ENCODE assay signal across 8 mouse cellular contexts in genomic region chr16:89924249-89924890, GRCm38 (mm10).
DNase-seq lines count a peak whose midpoint lies in the region; ATAC-seq lines count a peak whose summit lies in the region.
"Had no signal": no experiment of that assay in that cellular context is flagged by ENCODE, and none has a peak within 500 bp of the region (broad histone marks: within the 10 kb centered on the region; RNA-seq: fewer than 3 reads in every experiment).

No protein-coding gene starts in this region.

- H3K9me3 ChIP-seq in midbrain, embryonic 10.5 days (replicated peaks): no peaks in the 10 kb centered on the region
- H3K9me3 ChIP-seq in midbrain, embryonic 11.5 days (ENCODE audit: control insufficient read depth, low read length): no peaks in the 10 kb centered on the region
- no peaks in the 10 kb centered on the region for H3K9me3 ChIP-seq in heart, embryonic 16.5 days (replicated peaks; ENCODE audit: control insufficient read depth, low read length)

- H3K4me3 ChIP-seq in midbrain, embryonic 10.5 days: no peak overlapping the region
- no peak overlapping the region for H3K4me3 ChIP-seq in midbrain, embryonic 11.5 days (ENCODE audit: low read depth, low read length)
- H3K4me3 ChIP-seq in heart, embryonic 16.5 days (ENCODE audit: low read length): no peak overlapping the region

- peaks cover 27% of the 10 kb centered on the region; the same call in 1 of the 2 replicates for H3K4me1 ChIP-seq in midbrain, embryonic 10.5 days
- H3K4me1 ChIP-seq in midbrain, embryonic 11.5 days (ENCODE audit: control insufficient read depth, insufficient read depth, low read length): no peaks in the 10 kb centered on the region
- peaks cover 10% of the 10 kb centered on the region for H3K4me1 ChIP-seq in heart, embryonic 16.5 days (ENCODE audit: control insufficient read depth, insufficient read depth, low read length)

- 0 out of 2 replicates have a peak overlapping the region, but pooled peaks have one; percentile 35 for H3K27ac ChIP-seq in midbrain, embryonic 10.5 days (replicated peaks)
- no peak overlapping the region for H3K27ac ChIP-seq in midbrain, embryonic 11.5 days (ENCODE audit: low read depth, low read length)
- no peak overlapping the region for H3K27ac ChIP-seq in heart, embryonic 16.5 days (ENCODE audit: low read length)
- H3K27ac ChIP-seq: kidney, postnatal 0 days had no signal

- H3K36me3 ChIP-seq in midbrain, embryonic 10.5 days: no peaks in the 10 kb centered on the region
- no peaks in the 10 kb centered on the region for H3K36me3 ChIP-seq in midbrain, embryonic 11.5 days (ENCODE audit: control insufficient read depth, insufficient read depth, low read length)
- no peaks in the 10 kb centered on the region for H3K36me3 ChIP-seq in heart, embryonic 16.5 days (ENCODE audit: control insufficient read depth, insufficient read depth)

- 91% methylated on average over 14 of the region's 14 CpGs for WGBS in midbrain, embryonic 10.5 days
- WGBS in midbrain, embryonic 11.5 days: 83% methylated on average over 14 of the region's 14 CpGs
- 48% methylated on average over 14 of the region's 14 CpGs for WGBS in heart, embryonic 16.5 days

- H3K4me2 ChIP-seq in midbrain, embryonic 11.5 days: no peak overlapping the region
- peak overlapping the region; percentile 44 for H3K4me2 ChIP-seq in heart, embryonic 16.5 days (ENCODE audit: low read depth, low read length)

- no peak for ATAC-seq in midbrain, embryonic 11.5 days (ENCODE audit: low FRiP score)
- ATAC-seq in heart, embryonic 16.5 days (replicated peaks; ENCODE audit: extremely low read depth, insufficient read depth, low FRiP score): peak; percentile 83

- H3K9ac ChIP-seq in midbrain, embryonic 11.5 days (ENCODE audit: low read length): no peak overlapping the region
- no peak overlapping the region for H3K9ac ChIP-seq in heart, embryonic 16.5 days (ENCODE audit: low read length)

- DNase-seq in midbrain, embryonic 10.5 days (ENCODE audit: low spot score): no peak
- DNase-seq in midbrain, embryonic 11.5 days (ENCODE audit: low spot score, missing footprints): no peak
- DNase-seq in cerebellum, adult 9-10 months: peak; percentile 80
- DNase-seq in lung, postnatal 14 days: peak; percentile 73
- no peak for DNase-seq in frontal cortex, postnatal 25 days (ENCODE audit: low spot score in 2 of 2)
- DNase-seq in layer of hippocampus, adult 11-12 months (ENCODE audit: low spot score): no peak

- no peaks in the 10 kb centered on the region for H3K27me3 ChIP-seq in midbrain, embryonic 10.5 days (ENCODE audit: low read depth, poor library complexity, severe bottlenecking)
- H3K27me3 ChIP-seq in midbrain, embryonic 11.5 days (ENCODE audit: control insufficient read depth, insufficient read depth, low read length): no peaks in the 10 kb centered on the region
- H3K27me3 ChIP-seq in heart, embryonic 16.5 days (ENCODE audit: control insufficient read depth, insufficient read depth, low read length): no peaks in the 10 kb centered on the region

Comparison
In these comparisons a context has a peak if more than half of its experiments do, and no peak if none do; other contexts are left out.
1. DNase-seq: peak in cerebellum, adult 9-10 months (single experiment) and lung, postnatal 14 days (single experiment); none in midbrain, embryonic 10.5 days (single experiment), midbrain, embryonic 11.5 days (single experiment), frontal cortex, postnatal 25 days (0 of 2) and layer of hippocampus, adult 11-12 months (single experiment).